Mouse (Mus musculus): ENCODE data around the gene Elp4. TPM values are rescaled to one million over a fixed set of nuclear protein-coding genes. Genes with fewer than 3 reads are reported as not detected.
A peak's percentile ranks its signal among the peaks of the same experiment; 100 is the strongest.

Elp4 gene
- polyA plus RNA-seq, 1 experiment from 2014 or later: 15.7 TPM

GRCm38 (mm10) chr2:105688436-105689303 lies 215.7 kb downstream of the Elp4 start:
- H3K27ac ChIP-seq (replicated peaks): no peak overlapping the region
- no peak overlapping the region; the same call in 1 of the 2 replicates for H3K4me3 ChIP-seq (replicated peaks)
- 2% methylated on average over 25 of the region's 25 CpGs for WGBS (ENCODE audit: insufficient replicate concordance)
- H3K9ac ChIP-seq: no peak overlapping the region
- no peaks in the 10 kb centered on the region for H3K36me3 ChIP-seq (replicated peaks)
- ATAC-seq (ENCODE audit: insufficient read depth): no peak
- H3K4me2 ChIP-seq: peak overlapping the region; percentile 35; the same call in 1 of the 2 replicates
- no peaks in the 10 kb centered on the region for H3K9me3 ChIP-seq (replicated peaks)
- 0 out of 2 replicates have a peak, but pooled peaks cover 5% of the 10 kb centered on the region for H3K4me1 ChIP-seq (replicated peaks)
- H3K27me3 ChIP-seq: peaks cover 99% of the 10 kb centered on the region

- peak overlapping the region; percentile 35 for H3K4me2 ChIP-seq
- H3K9ac ChIP-seq: no peak overlapping the region
- 0 out of 2 replicates have a peak overlapping the region, but pooled peaks have one; percentile 2 for H3K4me3 ChIP-seq (replicated peaks)
- peaks cover 99% of the 10 kb centered on the region for H3K27me3 ChIP-seq
- no peaks in the 10 kb centered on the region for H3K9me3 ChIP-seq (replicated peaks)
- no peaks in the 10 kb centered on the region for H3K36me3 ChIP-seq (replicated peaks)
- 2% methylated on average over 17 of the region's 17 CpGs for WGBS (ENCODE audit: insufficient replicate concordance)
- H3K4me1 ChIP-seq (replicated peaks): 0 out of 2 replicates have a peak, but pooled peaks cover 5% of the 10 kb centered on the region
- no peak overlapping the region for H3K27ac ChIP-seq (replicated peaks)
- no peak for ATAC-seq (ENCODE audit: insufficient read depth)
These were observed 216.4 kb downstream of the Elp4 start for GRCm38 (mm10) chr2:105688011-105688410.

GRCm38 (mm10) chr2:105687317-105687991 lies 216.9 kb downstream of the Elp4 start:
- Histone ChIP-seq H3K4me2 (peak overlapping the region; percentile 35), H3K27me3 (peaks cover 99% of the 10 kb centered on the region), H3K27ac (replicated peaks) (no peak overlapping the region), H3K9me3 (replicated peaks) (no peaks in the 10 kb centered on the region), H3K4me1 (replicated peaks) (0 out of 2 replicates have a peak, but pooled peaks cover 5% of the 10 kb centered on the region), H3K36me3 (replicated peaks) (no peaks in the 10 kb centered on the region), H3K9ac (no peak overlapping the region), H3K4me3 (replicated peaks) (peak overlapping the region; percentile 2; the same call in 1 of the 2 replicates)
- no peak for ATAC-seq (ENCODE audit: insufficient read depth)
- WGBS (ENCODE audit: insufficient replicate concordance): 2% methylated on average over 13 of the region's 13 CpGs

- peaks cover 99% of the 10 kb centered on the region for H3K27me3 ChIP-seq
- no peaks in the 10 kb centered on the region for H3K9me3 ChIP-seq (replicated peaks)
- no peak overlapping the region for H3K4me3 ChIP-seq (replicated peaks)
- H3K4me1 ChIP-seq (replicated peaks): 0 out of 2 replicates have a peak, but pooled peaks cover 5% of the 10 kb centered on the region
- no peak for ATAC-seq (ENCODE audit: insufficient read depth)
- no peak overlapping the region for H3K27ac ChIP-seq (replicated peaks)
- H3K9ac ChIP-seq: no peak overlapping the region
- H3K36me3 ChIP-seq (replicated peaks): no peaks in the 10 kb centered on the region
- WGBS (ENCODE audit: insufficient replicate concordance): 3% methylated on average over 36 of the region's 36 CpGs
- H3K4me2 ChIP-seq: no peak overlapping the region
These were observed 217.7 kb downstream of the Elp4 start for GRCm38 (mm10) chr2:105686363-105687316.

- Histone ChIP-seq H3K27me3 (peaks cover 99% of the 10 kb centered on the region), H3K36me3 (replicated peaks) (no peaks in the 10 kb centered on the region), H3K4me3 (replicated peaks) (no peak overlapping the region), H3K9ac (no peak overlapping the region), H3K4me1 (replicated peaks) (0 out of 2 replicates have a peak, but pooled peaks cover 5% of the 10 kb centered on the region), H3K4me2 (no peak overlapping the region), H3K9me3 (replicated peaks) (no peaks in the 10 kb centered on the region), H3K27ac (replicated peaks) (no peak overlapping the region)
- WGBS (ENCODE audit: insufficient replicate concordance): 5% methylated on average over 11 of the region's 11 CpGs
- ATAC-seq (ENCODE audit: insufficient read depth): no peak
These were observed 218.7 kb downstream of the Elp4 start for GRCm38 (mm10) chr2:105685651-105686050.

- H3K9ac ChIP-seq: no peak overlapping the region
- H3K4me3 ChIP-seq (replicated peaks): no peak overlapping the region
- no peak for ATAC-seq (ENCODE audit: insufficient read depth)
- no peaks in the 10 kb centered on the region for H3K9me3 ChIP-seq (replicated peaks)
- 5% methylated on average over 11 of the region's 11 CpGs for whole genome bisulfite sequencing (ENCODE audit: insufficient replicate concordance)
- 0 out of 2 replicates have a peak, but pooled peaks cover 5% of the 10 kb centered on the region for H3K4me1 ChIP-seq (replicated peaks)
- peaks cover 99% of the 10 kb centered on the region for H3K27me3 ChIP-seq
- no peak overlapping the region for H3K4me2 ChIP-seq
- H3K36me3 ChIP-seq (replicated peaks): no peaks in the 10 kb centered on the region
- no peak overlapping the region for H3K27ac ChIP-seq (replicated peaks)
These were observed 219.2 kb downstream of the Elp4 start for GRCm38 (mm10) chr2:105684991-105685650.

GRCm38 (mm10) chr2:105683771-105684410 lies 220.5 kb downstream of the Elp4 start:
- 4% methylated on average over 22 of the region's 22 CpGs for WGBS (ENCODE audit: insufficient replicate concordance)
- Histone ChIP-seq H3K4me3 (replicated peaks) (no peak overlapping the region), H3K36me3 (replicated peaks) (no peaks in the 10 kb centered on the region), H3K4me2 (no peak overlapping the region), H3K9me3 (replicated peaks) (no peaks in the 10 kb centered on the region), H3K27me3 (peaks cover 99% of the 10 kb centered on the region), H3K9ac (no peak overlapping the region), H3K4me1 (replicated peaks) (0 out of 2 replicates have a peak, but pooled peaks cover 5% of the 10 kb centered on the region), H3K27ac (replicated peaks) (no peak overlapping the region)
- ATAC-seq (ENCODE audit: insufficient read depth): no peak

- Histone ChIP-seq H3K4me3 (replicated peaks) (no peak overlapping the region), H3K36me3 (replicated peaks) (no peaks in the 10 kb centered on the region), H3K9me3 (replicated peaks) (no peaks in the 10 kb centered on the region), H3K27me3 (peaks cover 99% of the 10 kb centered on the region), H3K4me2 (no peak overlapping the region), H3K27ac (replicated peaks) (no peak overlapping the region), H3K4me1 (replicated peaks) (0 out of 2 replicates have a peak, but pooled peaks cover 3% of the 10 kb centered on the region), H3K9ac (no peak overlapping the region)
- no peak for ATAC-seq (ENCODE audit: insufficient read depth)
- 2% methylated on average over 21 of the region's 21 CpGs for WGBS (ENCODE audit: insufficient replicate concordance)
These were observed 221.6 kb downstream of the Elp4 start for GRCm38 (mm10) chr2:105682634-105683351.

GRCm38 (mm10) chr2:105682011-105682501 lies 222.3 kb downstream of the Elp4 start:
- Histone ChIP-seq H3K36me3 (replicated peaks) (no peaks in the 10 kb centered on the region), H3K4me1 (replicated peaks) (no peaks in the 10 kb centered on the region), H3K4me2 (no peak overlapping the region), H3K27me3 (peaks cover 99% of the 10 kb centered on the region), H3K9me3 (replicated peaks) (no peaks in the 10 kb centered on the region), H3K27ac (replicated peaks) (no peak overlapping the region), H3K9ac (no peak overlapping the region), H3K4me3 (replicated peaks) (0 out of 2 replicates have a peak overlapping the region, but pooled peaks have one; percentile 12)
- 1% methylated on average over 23 of the region's 23 CpGs for WGBS (ENCODE audit: insufficient replicate concordance)
- ATAC-seq (ENCODE audit: insufficient read depth): no peak
